Mouse (Mus musculus) T-cell, adult 2 months (primary cell): ENCODE data around the gene Gdf7.

ENCODE experiments used
- DNase-seq: peaks from one replicate; pipeline ENCODE4 v3.0.0; 2022; ENCODE audit warnings: low spot score

Gene Gdf7

DNA sequence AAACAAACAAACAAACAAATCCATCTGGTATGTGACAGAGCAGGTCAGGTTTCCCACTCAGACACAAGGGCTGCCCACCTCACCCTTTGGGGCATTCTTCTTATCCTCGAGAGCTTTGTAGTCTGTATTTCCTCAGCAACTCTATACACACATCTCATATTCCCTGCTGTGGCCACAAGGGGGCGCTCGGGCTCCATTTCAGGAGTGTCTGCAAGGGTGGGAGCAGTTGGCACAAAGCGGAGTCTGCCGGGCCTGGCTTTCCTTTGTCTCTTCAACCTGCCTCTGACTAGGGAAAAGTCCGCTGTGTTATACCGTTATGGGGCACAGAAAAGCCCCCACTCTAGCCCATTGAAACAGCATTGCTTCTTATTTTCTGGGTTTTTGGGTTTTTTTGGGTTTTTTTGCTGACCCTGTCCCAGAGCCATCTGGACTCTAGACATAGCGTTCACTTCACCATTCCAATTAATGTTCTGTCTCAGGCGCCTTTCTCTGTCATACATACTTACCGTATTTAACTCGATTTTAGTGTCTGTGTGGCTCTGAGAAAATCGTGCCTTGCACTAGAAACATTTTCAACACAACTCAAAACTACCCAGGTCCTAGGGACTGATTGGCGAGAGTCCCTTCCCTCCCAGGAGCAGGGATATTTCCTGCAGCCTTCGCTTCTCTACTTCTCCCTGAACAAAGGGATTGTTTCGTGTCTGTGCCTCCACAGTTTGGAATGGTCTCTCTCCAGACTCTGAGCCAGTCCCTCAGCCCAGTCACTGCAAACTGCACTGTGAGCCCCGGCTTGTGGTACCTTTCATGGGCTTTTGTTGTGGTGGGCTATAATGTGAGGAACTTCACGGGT, 25.3 kb upstream of the Gdf7 start:
- peak; percentile 80 for DNase-seq

- no peak for DNase-seq
These were observed 24.3 kb upstream of the Gdf7 start for GRCm38 (mm10) chr12:8325943-8326522.

- DNase-seq, result no peak
These were observed 23.6 kb upstream of the Gdf7 start for GRCm38 (mm10) chr12:8325245-8325942.

GRCm38 (mm10) chr12:8324086-8324485, 22.3 kb upstream of the Gdf7 start:
- no peak for DNase-seq

- DNase-seq, result no peak
These were observed 19.8 kb upstream of the Gdf7 start for GRCm38 (mm10) chr12:8321506-8321905.

DNA sequence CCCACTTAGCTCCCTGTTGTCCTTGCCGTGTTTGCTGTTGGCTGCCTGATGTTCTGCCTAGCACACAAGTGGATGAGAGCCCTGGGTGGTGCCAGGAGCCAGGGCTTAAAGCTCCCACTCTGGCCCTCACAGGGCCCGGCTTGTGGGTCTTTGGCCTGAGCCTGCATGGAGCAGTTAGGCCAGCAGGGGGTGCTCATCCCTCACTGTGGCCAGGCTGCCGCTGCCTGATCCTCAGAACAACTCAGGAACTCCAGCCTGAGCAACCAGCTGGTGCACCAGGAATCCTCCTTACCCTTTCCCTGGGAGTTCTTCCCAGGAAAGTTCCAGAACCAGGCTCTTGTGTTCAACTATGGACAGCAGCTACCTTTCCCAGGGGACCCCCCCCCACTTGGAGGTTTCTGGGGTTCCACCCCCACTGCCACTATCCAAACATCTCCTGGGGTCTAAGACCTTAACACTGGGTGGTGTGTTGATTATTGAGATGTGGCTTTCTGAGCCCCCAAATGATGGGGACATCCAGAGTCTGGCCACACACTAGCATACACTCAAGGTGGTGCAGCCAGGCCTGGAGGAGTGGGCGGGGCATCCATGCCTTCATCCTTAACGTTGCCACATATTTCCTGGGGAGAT, 18.4 kb upstream of the Gdf7 start:
- peak; percentile 40 for DNase-seq

DNA sequence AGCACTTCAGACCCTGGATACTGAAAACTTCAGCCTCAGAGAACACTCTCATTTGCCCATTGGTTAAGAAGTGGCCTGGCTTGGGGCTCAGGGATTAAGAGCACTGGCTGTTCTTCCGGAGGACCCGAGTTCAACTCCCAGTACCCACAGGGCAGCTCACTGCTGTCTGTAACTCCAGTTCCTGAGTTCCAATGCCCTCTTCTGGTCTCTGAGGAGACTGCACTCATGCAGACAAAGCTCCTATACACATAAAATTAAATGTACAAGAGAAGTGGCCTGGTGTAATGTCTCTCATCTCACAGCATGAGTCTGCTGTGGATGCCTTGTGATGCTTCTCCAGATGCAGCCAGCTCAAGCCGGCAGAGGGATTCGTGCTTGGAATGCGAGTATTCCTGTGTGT, 14.8 kb upstream of the Gdf7 start:
- no peak for DNase-seq

DNA sequence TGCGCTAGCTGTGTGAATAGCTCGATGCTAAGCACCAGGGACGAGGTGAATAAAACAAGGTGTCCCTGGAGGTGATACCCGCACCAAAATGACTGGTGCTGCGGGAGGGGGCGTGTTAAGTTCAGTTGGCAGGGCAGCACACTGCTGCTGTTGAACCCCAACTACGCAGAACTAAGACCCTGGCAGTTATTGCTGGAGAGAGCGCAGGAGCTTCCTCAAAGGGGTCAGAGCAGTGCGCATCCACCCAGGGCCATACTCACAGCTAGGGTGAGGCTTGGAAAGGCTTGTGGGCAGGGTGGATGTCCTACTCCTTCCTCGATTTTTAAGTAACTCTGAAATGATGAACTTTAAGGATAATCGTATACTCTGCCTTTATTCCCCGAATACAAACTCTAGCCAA, 12.0 kb upstream of the Gdf7 start:
- peak; percentile 28 for DNase-seq

DNA sequence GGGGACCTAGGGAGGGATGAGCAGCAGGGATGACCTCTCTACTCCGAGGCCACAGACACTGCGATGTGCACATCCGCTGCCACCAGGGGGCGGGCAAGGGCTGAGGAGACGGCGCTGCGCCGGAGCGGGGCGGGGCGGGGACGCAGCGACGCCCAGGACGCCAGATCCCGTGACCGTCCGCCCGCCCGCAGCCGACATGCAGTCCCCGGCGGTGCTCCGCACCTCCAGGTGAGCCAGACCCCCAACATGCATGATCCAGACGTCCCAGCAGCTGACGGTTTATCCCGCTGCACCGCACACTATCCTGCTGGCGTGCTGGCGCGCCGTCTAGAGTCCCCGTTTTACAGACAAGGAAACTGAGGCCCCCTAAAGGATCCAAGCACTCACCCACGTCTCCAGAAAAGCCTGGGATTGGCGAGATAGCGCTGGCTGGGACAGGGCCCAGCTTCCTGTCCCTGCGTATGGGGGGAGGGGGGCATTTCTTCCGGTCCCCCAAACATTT, 11.6 kb upstream of the Gdf7 start, which contains the start of gene Hs1bp3:
TSS of gene Hs1bp3 (plus strand) at position 163 of the 502 bp plus-strand sequence.
- DNase-seq, result peak; percentile 76

DNA sequence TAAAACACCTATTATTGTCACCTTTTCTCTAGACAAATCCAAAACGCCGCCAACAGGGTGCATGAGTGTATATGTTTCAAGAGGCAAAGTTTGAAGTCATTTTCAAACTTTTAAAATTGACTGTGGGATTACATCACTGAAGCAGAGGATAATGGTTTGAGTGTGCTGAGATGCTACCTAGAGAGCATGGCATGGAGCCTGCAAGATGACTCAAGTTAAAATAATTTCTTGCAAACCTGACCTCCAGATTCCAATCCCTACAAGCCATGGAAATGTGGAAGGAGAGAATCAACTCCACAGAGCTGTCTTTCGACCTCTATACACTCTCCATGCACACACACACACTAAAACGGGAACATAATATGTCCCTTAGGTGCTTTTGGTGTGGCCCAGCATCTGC, 10.5 kb upstream of the Gdf7 start:
- no peak for DNase-seq

DNA sequence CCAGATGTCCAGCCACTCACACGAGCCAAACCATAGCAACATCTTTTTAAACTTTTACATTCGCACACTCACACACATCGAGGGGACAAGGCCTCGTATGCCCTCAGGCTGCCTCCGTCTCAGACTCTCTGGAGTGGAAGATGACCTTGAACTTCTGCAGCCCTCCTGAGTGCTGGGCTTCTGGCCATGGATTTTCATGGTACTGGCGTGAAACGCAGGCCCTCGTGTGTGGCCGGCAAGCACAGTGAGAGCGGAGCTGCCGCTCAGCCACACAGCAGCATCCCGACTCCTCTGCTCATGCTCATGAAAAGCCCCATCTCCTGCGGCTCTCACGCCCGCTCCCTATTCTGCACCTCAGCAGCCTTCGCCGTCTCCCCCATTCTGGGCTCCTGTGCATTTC, 9.2 kb upstream of the Gdf7 start:
- no peak for DNase-seq

- DNase-seq, result peak; percentile 55
These were observed 5.2 kb upstream of the Gdf7 start for GRCm38 (mm10) chr12:8306910-8307309.

DNA sequence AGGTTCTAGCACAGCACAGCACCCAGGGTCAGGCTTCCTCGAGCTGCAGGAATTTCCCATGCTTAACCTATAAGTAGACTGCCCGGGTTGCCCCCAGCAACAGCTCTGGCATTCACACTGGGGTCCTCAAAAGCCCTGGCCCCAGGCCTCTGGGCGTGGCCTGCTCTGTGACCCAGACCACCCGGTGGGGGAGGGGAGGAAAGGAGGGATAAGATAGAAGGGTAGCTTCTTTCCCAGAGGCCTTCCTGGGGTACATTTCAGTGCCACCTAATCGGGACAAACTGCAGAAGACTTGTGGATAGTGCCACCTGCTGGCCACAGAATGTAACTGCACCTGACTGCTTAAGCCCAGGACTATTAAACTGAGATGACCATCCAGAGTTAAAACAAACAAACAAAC, 4.7 kb upstream of the Gdf7 start:
- peak; percentile 27 for DNase-seq

DNA sequence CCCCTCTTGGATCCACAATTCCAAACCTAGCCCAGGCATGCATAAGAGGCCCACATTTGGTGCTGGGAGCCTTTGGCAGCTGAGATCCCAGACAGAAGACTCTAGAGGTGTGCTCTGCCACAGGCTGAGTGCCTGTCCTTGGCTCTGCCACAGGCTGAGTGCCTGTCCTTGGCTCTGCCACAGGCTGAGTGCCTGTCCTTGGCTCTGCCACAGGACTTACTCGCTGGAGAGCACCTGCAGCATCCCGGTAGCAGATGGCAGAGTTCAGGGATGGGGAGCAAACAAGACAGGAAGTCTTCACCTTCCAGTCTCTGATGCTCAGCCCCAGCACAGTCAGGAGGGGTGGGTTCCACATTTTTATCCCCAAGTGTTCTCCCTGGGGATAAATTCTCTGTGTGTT, 3.5 kb upstream of the Gdf7 start:
- no peak for DNase-seq

DNA sequence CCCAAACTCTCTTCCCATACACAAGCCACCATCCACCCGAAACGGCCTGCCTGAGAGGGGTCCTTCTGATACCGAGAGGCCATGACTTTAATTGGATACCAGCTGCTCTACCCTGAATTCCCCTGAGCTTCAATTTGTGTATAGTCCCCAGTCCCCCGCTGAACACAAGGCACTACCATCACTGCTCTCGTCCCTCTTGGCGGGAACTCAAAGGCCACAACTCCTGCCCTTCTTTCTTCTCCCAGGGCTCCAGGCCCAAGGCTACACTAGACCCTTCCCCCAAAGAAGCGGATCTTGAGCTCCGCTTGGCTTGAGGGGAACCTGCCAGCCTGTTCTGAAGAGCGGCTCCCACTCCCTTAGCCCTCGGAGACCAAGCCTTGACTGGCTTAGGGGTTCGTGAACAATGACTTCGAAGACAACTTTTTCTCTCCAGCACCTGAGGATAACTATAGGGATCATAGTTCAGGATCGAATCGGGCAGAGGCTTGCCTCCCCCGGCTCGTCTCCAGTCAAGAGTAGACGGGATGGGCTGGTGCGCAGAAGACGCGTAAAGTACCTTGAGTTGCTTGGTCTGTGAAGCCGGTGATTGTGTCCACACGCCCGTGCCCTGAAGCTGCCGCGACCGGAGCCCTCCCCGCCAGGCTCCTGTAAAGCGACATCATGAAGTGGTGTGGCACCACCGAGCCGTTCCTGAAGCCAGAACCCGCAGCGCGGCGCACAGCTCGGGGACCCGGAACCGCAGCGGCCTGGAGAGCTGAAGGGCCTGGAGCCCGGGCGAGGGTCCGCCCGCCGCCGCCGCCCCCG, 541 bp downstream of the Gdf7 start:
- DNase-seq, result no peak

DNA sequence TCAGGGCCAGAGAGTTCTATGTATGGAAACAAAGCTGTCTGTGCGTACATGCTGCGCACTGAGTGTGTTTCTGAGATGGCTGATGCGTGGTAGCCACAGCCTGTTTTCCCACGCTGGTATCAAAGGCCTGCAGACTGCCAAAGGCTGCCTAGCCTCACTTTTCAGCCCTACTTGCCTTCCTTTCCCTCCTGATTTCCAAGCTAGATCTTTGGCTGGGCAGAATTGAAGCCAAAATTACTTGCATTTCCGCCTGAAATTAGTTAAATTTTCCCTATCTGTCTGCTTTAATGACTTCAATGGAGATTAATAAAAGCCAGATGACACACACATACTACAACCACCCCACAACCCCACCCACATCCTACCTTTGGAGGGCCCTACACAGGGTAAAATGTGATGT, 1.2 kb downstream of the Gdf7 start:
- no peak for DNase-seq

GRCm38 (mm10) chr12:8300111-8300480, 1.7 kb downstream of the Gdf7 start:
- DNase-seq, result no peak

- DNase-seq, result no peak
These were observed 2.3 kb downstream of the Gdf7 start for GRCm38 (mm10) chr12:8299143-8300110.

- DNase-seq, result no peak
These were observed 3.2 kb downstream of the Gdf7 start for GRCm38 (mm10) chr12:8298361-8299142.
